Mouse (Mus musculus) testis, adult 2 months (tissue): ENCODE results near the gene Copz1. TPM values are rescaled to one million over a fixed set of nuclear protein-coding genes. Genes with fewer than 3 reads are reported as not detected.
"Not testable (repeated sequence)": the region's sequence is repeated elsewhere in the genome, so short reads cannot be mapped to it uniquely, and the experiment has no call there.

Experiments used
- H3K27ac ChIP-seq: fragments of 200-500 bp; 2 replicates; pipeline ENCODE4 v1.5.1; 2012; ENCODE audit warnings: low read depth, low read length; ENCODE audit not compliant: control insufficient read depth, insufficient read depth
- H3K27me3 ChIP-seq: fragments of 200-500 bp; 2 replicates; pipeline ENCODE4 v1.6.1; 2012; ENCODE audit warnings: mild to moderate bottlenecking, low read length, moderate library complexity; ENCODE audit not compliant: control insufficient read depth, insufficient read depth
- H3K36me3 ChIP-seq: fragments of 200-500 bp; 2 replicates; pipeline ENCODE4 v1.6.1; 2012; ENCODE audit warnings: mild to moderate bottlenecking, low read length; ENCODE audit not compliant: control insufficient read depth, insufficient read depth
- H3K4me1 ChIP-seq: fragments of 200-500 bp; 2 replicates; pipeline ENCODE4 v1.6.1; 2012; ENCODE audit warnings: low read length; ENCODE audit not compliant: control insufficient read depth, insufficient read depth
- H3K4me3 ChIP-seq: fragments of 200-500 bp; 2 replicates; pipeline ENCODE4 v1.5.1; 2012; ENCODE audit warnings: low read depth, mild to moderate bottlenecking, low read length, moderate library complexity, mixed read lengths; ENCODE audit not compliant: control insufficient read depth
- CTCF ChIP-seq: fragments of 200-500 bp; IDR thresholded peaks from 2 replicates; pipeline ENCODE4 v1.5.1; 2012; ENCODE audit warnings: low read depth, mild to moderate bottlenecking, inconsistent platforms, low read length, moderate library complexity; ENCODE audit not compliant: control insufficient read depth, insufficient read depth, insufficient replicate concordance
- POLR2A ChIP-seq: fragments of 200-500 bp; IDR thresholded peaks from 2 replicates; pipeline ENCODE4 v1.6.1; 2012; ENCODE audit warnings: low read depth, mild to moderate bottlenecking, inconsistent platforms, low read length, moderate library complexity; ENCODE audit not compliant: control insufficient read depth
- polyA plus RNA-seq: library from polyadenylated mRNA; depleted of rRNA; stranded (reverse); fragments of >200 nt; gene quantifications from 2 replicates; pipeline ENCODE4 v1.2.3, GENCODE M21; 2012

Gene Copz1
- polyA plus RNA-seq, 1 experiment, result 56.8 TPM

DNA sequence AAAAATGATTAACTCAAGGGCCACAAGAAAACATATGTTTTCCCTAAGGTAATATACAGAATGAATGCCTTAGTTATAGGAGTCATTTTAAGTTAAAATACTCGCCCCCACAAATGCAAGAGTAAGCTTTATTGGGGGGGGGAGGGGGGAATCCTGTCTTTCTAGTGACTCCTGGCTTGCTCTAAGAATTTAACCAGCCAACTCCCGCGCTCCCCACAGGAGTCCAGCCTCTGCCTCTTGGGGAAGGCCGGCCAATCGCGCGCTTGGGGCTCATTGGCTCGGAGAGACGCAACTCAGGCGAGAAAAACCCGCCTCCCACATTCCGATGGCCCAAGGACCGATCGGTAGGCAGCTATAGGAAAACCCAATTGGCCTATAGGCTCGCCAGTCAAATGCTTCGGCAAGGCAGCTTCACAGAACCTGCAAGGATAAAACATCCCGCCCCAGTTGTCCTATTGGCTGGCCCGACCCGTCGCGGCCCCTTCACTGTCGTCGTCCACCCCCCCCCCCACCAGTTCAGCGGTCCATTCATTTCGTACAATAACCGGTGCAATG, 33.3 kb upstream of the Copz1 start:
- Histone ChIP-seq H3K4me3 (peak overlapping the region; percentile 99), H3K36me3 (peaks cover 2% of the 10 kb centered on the region), H3K27ac (peak overlapping the region; percentile 99), H3K27me3 (no peaks in the 10 kb centered on the region), H3K4me1 (no peaks in the 10 kb centered on the region)
- no peak for TF ChIP-seq POLR2A
- TF ChIP-seq CTCF, result no peak

DNA sequence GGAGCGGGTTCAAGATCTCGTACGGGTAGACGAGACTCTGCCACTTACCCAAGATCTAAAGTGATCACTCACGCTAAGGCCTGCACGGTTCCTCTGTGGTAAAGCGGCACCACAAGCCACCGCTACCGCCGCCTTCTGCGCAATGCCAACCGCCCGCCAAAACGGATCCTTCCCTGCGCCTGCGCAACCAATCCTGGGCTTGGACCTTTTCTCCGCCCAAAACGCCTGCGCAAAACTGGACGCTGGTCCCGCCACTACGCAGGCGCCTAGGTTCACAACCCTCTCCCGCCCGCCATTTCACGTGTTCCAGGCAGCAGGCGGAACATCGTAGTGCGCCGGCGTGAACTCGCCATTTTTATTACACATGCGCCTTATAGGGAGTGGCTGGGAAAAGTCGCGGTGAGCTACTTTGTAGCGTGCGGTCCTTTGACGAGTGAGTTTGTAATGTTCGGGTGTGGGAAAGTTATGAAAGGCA, 32.8 kb upstream of the Copz1 start, which contains the start of gene Cbx5:
TSS of gene Cbx5 (minus strand) at position 132 of the 475 bp plus-strand sequence.
- Histone ChIP-seq H3K36me3 (peaks cover 2% of the 10 kb centered on the region), H3K4me3 (peak within 1 kb of the TSS; percentile 99), H3K27me3 (no peaks in the 10 kb centered on the region), H3K4me1 (no peaks in the 10 kb centered on the region), H3K27ac (peak within 1 kb of the TSS; percentile 99)
- TF ChIP-seq POLR2A, result peak; percentile 97
- no peak for TF ChIP-seq CTCF

DNA sequence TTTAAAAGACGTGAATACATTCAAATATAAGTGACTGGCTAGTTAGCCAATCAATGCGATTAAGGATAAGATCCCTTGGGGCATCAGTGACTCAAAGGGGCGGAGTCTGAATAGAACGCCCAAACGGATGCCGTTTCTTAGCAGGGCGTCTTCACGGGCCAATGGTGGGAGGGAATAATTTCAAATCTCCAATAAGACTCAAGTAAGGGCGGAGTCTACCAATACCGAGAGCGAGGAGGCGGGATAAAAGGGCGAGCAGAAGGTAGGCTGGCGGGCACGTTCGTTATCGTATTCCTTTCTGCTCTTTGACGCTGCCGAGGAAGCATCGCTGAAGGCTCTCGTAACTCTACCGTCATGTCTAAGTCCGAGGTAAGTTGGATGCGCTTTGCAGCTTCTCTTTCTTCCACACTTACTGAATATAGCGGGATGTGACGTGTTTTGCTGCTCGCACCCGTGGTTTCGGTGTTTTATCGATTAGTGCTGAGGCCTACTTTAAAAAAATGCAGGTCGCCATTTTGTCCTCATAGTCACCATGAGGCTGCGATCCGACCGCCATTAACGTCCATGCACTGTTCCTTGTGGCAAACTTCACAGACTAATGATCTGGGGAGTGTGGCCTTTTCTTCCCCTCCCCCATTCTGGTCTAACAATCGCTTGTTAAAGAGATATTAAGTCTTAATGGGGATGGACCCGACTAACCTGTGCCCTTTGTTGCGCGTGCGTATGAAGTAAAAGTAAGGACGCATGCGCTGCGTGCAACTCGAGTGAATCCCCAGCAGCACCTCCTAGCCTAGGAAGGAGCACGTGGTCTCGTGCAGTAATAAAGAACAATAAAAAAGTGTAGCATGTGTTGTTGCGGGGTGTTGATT, 32.1 kb upstream of the Copz1 start, which contains the start of gene Hnrnpa1:
TSS of gene Hnrnpa1 (plus strand) at position 273 of the 869 bp plus-strand sequence.
- Histone ChIP-seq H3K4me3 (peak within 1 kb of the TSS; percentile 99), H3K27ac (peak within 1 kb of the TSS; percentile 99), H3K4me1 (no peaks in the 10 kb centered on the region), H3K36me3 (peaks cover 3% of the 10 kb centered on the region), H3K27me3 (no peaks in the 10 kb centered on the region)
- TF ChIP-seq POLR2A (peak; percentile 95), CTCF (no peak)

DNA sequence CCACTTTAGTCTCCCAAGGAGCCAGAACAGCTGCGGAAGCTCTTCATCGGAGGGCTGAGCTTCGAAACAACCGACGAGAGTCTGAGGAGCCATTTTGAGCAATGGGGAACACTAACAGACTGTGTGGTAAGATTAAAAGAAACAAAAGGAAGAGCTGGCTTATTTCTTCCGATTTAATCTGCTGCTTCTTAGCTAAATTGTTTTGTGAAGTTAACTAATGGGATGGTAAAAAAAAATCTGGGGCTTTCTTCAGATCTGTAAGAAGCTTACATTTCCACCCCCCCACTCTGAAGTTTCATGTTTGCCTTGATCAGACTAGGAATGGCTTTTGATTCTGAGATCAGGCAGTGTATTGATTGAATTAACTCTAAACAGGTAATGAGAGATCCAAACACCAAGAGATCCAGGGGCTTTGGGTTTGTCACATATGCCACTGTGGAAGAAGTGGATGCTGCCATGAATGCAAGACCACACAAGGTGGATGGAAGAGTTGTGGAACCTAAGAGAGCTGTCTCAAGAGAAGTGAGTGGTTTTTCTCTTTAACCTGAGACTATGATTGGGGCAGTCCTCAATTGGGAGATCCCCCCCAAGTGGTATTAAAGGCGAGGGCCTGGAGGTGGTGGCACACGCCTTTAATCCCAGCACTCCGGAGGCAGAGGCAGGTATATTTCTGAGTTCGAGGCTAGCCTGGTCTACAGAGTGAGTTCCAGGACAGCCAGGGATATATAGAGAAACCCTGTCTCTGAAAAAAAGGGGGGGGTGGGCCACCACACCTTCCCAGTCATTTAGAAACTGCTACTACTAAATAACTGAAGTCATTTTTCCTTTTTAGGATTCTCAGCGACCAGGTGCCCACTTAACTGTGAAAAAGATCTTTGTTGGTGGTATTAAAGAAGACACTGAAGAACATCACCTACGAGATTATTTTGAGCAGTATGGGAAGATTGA, 31.2 kb upstream of the Copz1 start:
- not testable (repeated sequence) for H3K4me1 ChIP-seq, H3K36me3 ChIP-seq, H3K27me3 ChIP-seq
- Histone ChIP-seq H3K27ac (peak overlapping the region; percentile 99), H3K4me3 (peak overlapping the region; percentile 99)

DNA sequence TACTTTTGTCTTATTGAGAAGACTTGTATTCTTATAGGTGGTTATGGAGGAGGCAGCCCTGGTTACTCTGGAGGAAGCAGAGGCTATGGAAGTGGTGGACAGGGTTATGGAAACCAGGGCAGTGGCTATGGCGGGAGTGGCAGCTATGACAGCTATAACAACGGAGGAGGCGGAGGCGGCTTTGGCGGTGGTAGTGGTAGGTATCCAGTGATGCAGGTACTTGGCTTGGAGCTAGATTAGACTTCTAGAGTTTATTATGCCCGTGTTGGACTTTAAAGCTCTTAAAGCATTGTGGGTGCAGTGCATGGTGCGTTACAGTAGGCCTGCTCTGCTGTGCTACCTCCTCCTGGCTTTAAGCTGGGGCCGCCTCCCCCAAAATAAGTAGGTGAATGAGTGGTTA, 29.6 kb upstream of the Copz1 start:
- Histone ChIP-seq H3K27me3 (no peaks in the 10 kb centered on the region), H3K4me3 (peak overlapping the region; percentile 44), H3K36me3 (peaks cover 3% of the 10 kb centered on the region), H3K27ac (no peak overlapping the region), H3K4me1 (no peaks in the 10 kb centered on the region)
- TF ChIP-seq POLR2A, result no peak
- no peak for TF ChIP-seq CTCF

DNA sequence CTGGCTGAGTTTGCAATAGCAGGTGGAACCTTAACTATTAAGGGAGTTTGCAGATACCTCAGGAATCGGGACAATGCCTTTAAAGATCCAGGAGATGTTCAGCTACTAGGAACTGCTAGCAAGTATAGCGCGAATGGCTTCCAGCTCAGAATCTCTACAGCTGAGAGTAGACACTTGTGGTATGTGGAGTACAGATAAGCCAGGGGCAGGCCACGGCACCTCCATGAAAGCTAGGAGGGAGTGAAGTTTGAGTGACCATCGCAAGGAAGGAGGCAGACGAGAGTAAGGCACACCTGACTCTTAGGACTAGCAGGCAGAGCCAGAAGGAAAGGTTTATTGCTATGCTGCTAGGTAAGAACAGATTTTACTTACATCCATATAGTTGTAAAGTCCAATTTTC, 26.9 kb upstream of the Copz1 start:
- Histone ChIP-seq H3K27ac (no peak overlapping the region), H3K4me3 (no peak overlapping the region), H3K4me1 (no peaks in the 10 kb centered on the region; the same call in 1 of the 2 replicates), H3K27me3 (no peaks in the 10 kb centered on the region), H3K36me3 (peaks cover 3% of the 10 kb centered on the region)
- no peak for TF ChIP-seq POLR2A
- TF ChIP-seq CTCF, result no peak
